Mouse (Mus musculus) cortical plate, adult 2 months (tissue): ENCODE measurements around the gene Pid1.

Experiments used
- CTCF ChIP-seq: fragments of 200-500 bp; IDR thresholded peaks from 2 replicates; pipeline ENCODE4 v1.5.1; 2011; ENCODE audit warnings: mild to moderate bottlenecking, control low read depth, low read length; ENCODE audit not compliant: insufficient read depth; ENCODE audit errors: extremely low read depth
- POLR2A ChIP-seq: fragments of 200-500 bp; IDR thresholded peaks from 2 replicates; pipeline ENCODE4 v1.6.1; 2011; ENCODE audit warnings: mild to moderate bottlenecking, low read length, control low read depth; ENCODE audit not compliant: insufficient read depth; ENCODE audit errors: extremely low read depth

- TF ChIP-seq CTCF (no peak), POLR2A (no peak)
Observed at GRCm38 (mm10) chr1:84056884-84057630, 306.9 kb downstream of the Pid1 start.
